Mouse (Mus musculus): ENCODE measurements at regions not wholly inside any gene's neighbourhood (a gene's known extent, or its start where the extent isn't known, plus 50 kb on each side); places are given as distances from the start of the nearest gene placed in this dataset.

DNA sequence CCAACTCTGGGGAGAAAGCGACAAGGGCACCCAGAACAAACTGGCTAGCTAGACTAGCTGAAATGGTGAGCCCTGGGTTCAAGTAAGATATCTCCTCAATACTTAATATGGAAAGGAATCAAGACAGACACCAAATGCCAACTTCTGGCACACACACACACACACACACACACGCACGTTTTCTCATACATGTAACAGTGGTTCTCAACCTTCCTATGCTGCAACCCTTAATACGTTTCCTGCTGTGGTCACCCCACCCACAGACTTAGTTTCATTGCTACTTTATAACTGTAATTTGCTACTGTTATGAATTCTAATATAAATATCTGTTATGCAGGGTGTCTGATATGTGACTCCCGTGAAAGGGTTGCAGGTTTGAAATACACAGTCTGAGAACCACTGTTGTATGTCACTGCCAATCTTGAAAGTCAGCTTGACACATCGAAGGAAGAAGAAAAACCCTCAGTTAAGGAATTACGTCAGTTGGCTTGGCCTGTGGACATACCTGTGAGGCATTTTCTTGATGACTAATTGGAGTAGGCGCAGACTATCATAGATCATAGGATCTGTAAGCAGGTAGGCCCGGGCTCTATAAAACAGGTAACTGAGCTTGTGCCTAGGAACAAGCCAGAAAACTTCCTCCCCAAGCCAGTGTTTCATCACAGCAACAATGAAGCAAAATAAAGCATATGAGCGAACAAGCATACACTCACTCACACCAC, 59.0 kb upstream of the Cd180 start:
- no peak for DNase-seq (ENCODE audit: low read depth, low spot score)

DNA sequence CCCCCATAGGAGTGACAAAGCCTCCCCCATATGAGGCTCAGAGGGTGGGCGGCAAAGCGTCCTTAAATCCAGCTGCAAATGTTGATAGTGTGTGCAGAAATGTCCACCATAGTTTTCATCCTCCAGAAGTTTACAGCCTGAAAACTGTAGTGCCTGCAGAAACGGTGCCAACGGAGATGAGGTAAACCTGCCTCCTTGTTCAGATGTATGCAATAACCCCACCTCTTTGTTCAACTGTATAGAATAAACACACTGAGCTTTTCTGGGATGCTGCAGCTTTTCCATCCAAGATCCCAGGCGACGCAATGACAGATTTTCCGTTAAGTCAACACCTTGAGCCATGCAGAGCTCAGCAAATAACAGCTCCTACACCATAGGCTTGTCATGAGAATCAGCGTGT, 57.3 kb upstream of the Cd180 start:
- DNase-seq (ENCODE audit: low read depth, low spot score) = no peak

DNA sequence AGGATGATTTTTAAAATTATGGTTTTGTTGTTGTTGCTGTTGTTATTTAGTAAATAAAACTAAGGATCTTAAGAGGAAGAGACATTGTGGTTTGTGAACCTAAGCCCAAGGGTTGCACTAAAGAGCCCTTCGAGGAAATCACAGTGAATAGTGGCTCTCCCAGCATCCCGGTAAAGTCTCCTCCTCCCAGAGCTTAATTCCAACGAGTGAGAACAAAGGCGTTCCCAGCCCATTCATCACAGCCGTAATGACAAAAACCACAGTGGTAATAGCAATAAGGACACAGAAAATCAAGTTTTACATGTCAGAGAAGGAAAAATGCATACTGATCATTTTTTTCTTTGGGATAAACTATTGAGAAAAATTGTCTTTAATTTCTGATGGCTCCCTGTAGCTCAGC, 56.3 kb upstream of the Cd180 start:
- DNase-seq (ENCODE audit: low read depth, low spot score) = no peak

DNA sequence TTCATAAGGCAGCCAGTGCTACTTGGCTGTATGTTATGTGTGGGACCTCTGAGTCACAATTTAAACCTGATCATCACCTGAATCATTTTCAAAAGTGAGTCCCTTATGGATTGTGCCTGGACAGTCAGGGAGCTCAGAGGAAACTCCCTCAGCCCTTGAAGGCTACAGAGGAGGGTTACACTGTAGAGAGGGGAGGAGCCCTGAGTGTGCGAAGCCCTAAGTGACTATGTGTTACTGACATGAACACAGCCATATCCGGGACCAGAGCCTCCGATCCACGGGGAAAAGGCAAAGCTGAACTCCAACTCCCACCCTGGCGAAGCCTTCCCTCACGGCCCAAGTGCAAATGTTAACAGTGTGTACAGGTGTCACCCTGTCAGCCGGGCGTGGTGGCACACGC, 53.7 kb upstream of the Cd180 start:
- no peak for DNase-seq (ENCODE audit: low read depth, low spot score)

DNA sequence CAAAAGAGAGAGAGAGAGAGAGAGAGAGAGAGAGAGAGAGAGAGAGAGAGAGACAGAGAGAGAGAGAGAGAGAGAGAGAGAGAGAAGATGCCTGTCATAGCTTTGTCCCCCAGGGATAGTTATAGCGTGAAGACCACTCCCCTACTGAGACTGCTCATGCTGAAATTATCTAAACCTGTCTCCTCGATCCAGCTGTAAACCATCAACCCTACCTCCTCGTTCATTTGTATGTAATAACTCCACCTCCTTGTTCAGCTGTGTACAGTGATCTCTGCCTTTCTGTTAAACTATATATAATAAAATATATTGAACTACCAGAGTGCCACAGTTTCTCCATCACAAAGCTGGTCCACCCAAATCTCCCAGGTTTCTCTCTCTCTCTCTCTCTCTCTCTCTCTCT, 53.2 kb upstream of the Cd180 start:
- no peak for DNase-seq (ENCODE audit: low read depth, low spot score)
